In the genomic region with DNA sequence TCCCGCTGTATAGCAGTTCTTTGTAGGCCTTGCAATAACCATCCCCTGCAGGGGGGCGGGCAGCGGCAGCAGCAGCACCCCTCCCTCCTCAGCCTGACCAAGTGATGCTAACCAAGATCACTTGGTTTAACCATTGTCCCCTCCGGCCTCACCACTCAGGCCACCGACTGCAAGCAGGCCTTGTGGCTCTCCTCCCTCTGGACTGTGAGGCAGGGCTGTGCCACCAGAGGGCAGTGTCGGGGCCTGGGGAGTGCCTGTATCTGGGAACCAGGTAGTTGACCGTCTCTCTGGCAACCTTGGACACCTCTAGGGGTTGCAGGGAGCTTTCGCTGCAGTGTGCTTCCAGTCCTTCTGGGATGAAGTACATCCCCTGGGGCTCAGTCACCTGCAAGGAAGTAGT, we compare ENCODE assay signal across 8 mouse cellular contexts.
DNase-seq lines count a peak whose midpoint lies in the region; ATAC-seq and TF ChIP-seq lines count a peak whose summit lies in the region.

No protein-coding gene starts in this region.

- no peak overlapping the region for H3K27ac ChIP-seq in hindbrain, embryonic 14.5 days
- H3K27ac ChIP-seq in hindbrain, embryonic 13.5 days: no peak overlapping the region
- H3K27ac ChIP-seq in bone marrow macrophage, adult 2 months (ENCODE audit: insufficient read depth, low read depth, low read length): no peak overlapping the region
- no peak overlapping the region for H3K27ac ChIP-seq in embryonic facial prominence, embryonic 15.5 days (replicated peaks)
- no peak overlapping the region for H3K27ac ChIP-seq in intestine, embryonic 14.5 days (ENCODE audit: low read depth)
- no peak overlapping the region for H3K27ac ChIP-seq in limb, embryonic 10.5 days
- no peak overlapping the region for H3K27ac ChIP-seq in thymus, adult 2 months (ENCODE audit: control insufficient read depth, insufficient read depth, low read length)

- peak; percentile 75 for TF ChIP-seq CTCF in bone marrow macrophage, adult 2 months (IDR thresholded peaks at IDR 0.05; ENCODE audit: low read depth, low read length)
- TF ChIP-seq CTCF in thymus, adult 2 months (IDR thresholded peaks at IDR 0.05; ENCODE audit: borderline replicate concordance, control insufficient read depth, extremely low read depth, insufficient read depth, low read length, poor library complexity): peak; percentile 91

- ATAC-seq in hindbrain, embryonic 14.5 days (ENCODE audit: low FRiP score): no peak
- ATAC-seq in hindbrain, embryonic 13.5 days (ENCODE audit: low FRiP score): no peak
- peak; percentile 30; the same call in 1 of the 2 replicates for ATAC-seq in embryonic facial prominence, embryonic 15.5 days (ENCODE audit: insufficient number of reproducible peaks, low FRiP score, low TSS enrichment, low read depth)
- ATAC-seq in intestine, embryonic 14.5 days (replicated peaks; ENCODE audit: low FRiP score, low TSS enrichment, low read depth): peak; percentile 55; the same call in 1 of the 2 replicates

- no peak overlapping the region for H3K4me2 ChIP-seq in hindbrain, embryonic 14.5 days (replicated peaks)
- no peak overlapping the region for H3K4me2 ChIP-seq in hindbrain, embryonic 13.5 days
- H3K4me2 ChIP-seq in embryonic facial prominence, embryonic 15.5 days (replicated peaks): no peak overlapping the region
- no peak overlapping the region for H3K4me2 ChIP-seq in intestine, embryonic 14.5 days (ENCODE audit: low read length)

- H3K36me3 ChIP-seq in hindbrain, embryonic 14.5 days (replicated peaks; ENCODE audit: control insufficient read depth, insufficient read depth): no peaks in the 10 kb centered on the region
- H3K36me3 ChIP-seq in hindbrain, embryonic 13.5 days: no peaks in the 10 kb centered on the region
- H3K36me3 ChIP-seq in embryonic facial prominence, embryonic 15.5 days: no peaks in the 10 kb centered on the region
- H3K36me3 ChIP-seq in intestine, embryonic 14.5 days (ENCODE audit: control insufficient read depth, insufficient read depth, low read length): no peaks in the 10 kb centered on the region
- H3K36me3 ChIP-seq in limb, embryonic 10.5 days: no peaks in the 10 kb centered on the region
- H3K36me3 ChIP-seq in thymus, adult 2 months (ENCODE audit: control insufficient read depth, insufficient read depth, low read length): no peaks in the 10 kb centered on the region

- no peaks in the 10 kb centered on the region for H3K27me3 ChIP-seq in hindbrain, embryonic 14.5 days (ENCODE audit: control insufficient read depth, insufficient read depth, low read length)
- no peaks in the 10 kb centered on the region for H3K27me3 ChIP-seq in hindbrain, embryonic 13.5 days
- no peaks in the 10 kb centered on the region for H3K27me3 ChIP-seq in embryonic facial prominence, embryonic 15.5 days
- no peaks in the 10 kb centered on the region for H3K27me3 ChIP-seq in intestine, embryonic 14.5 days (replicated peaks; ENCODE audit: control insufficient read depth, insufficient read depth, low read length)
- no peaks in the 10 kb centered on the region for H3K27me3 ChIP-seq in limb, embryonic 10.5 days (ENCODE audit: low read depth, poor library complexity, severe bottlenecking)
- H3K27me3 ChIP-seq in thymus, adult 2 months (ENCODE audit: control insufficient read depth, insufficient read depth, low read length): no peaks in the 10 kb centered on the region

- H3K4me3 ChIP-seq in hindbrain, embryonic 14.5 days (replicated peaks; ENCODE audit: low read length): no peak overlapping the region
- H3K4me3 ChIP-seq in hindbrain, embryonic 13.5 days: no peak overlapping the region
- H3K4me3 ChIP-seq in bone marrow macrophage, adult 2 months (ENCODE audit: insufficient read depth, low read length): no peak overlapping the region
- H3K4me3 ChIP-seq in embryonic facial prominence, embryonic 15.5 days (replicated peaks): no peak overlapping the region
- no peak overlapping the region for H3K4me3 ChIP-seq in intestine, embryonic 14.5 days (ENCODE audit: low read depth, low read length)
- no peak overlapping the region for H3K4me3 ChIP-seq in limb, embryonic 10.5 days
- no peak overlapping the region for H3K4me3 ChIP-seq in thymus, adult 2 months (ENCODE audit: control insufficient read depth, insufficient read depth, low read length)

- 39% methylated on average over 8 of the region's 8 CpGs for WGBS in hindbrain, embryonic 14.5 days
- 34% methylated on average over 8 of the region's 8 CpGs for WGBS in hindbrain, embryonic 13.5 days
- WGBS in embryonic facial prominence, embryonic 15.5 days: 38% methylated on average over 8 of the region's 8 CpGs
- 46% methylated on average over 8 of the region's 8 CpGs for WGBS in intestine, embryonic 14.5 days
- WGBS in limb, embryonic 10.5 days: 30% methylated on average over 8 of the region's 8 CpGs
- 47% methylated on average over 8 of the region's 8 CpGs for WGBS in thymus, adult 2 months

- no peaks in the 10 kb centered on the region for H3K4me1 ChIP-seq in hindbrain, embryonic 14.5 days (replicated peaks; ENCODE audit: control insufficient read depth, insufficient read depth, low read length)
- no peaks in the 10 kb centered on the region for H3K4me1 ChIP-seq in hindbrain, embryonic 13.5 days (replicated peaks)
- H3K4me1 ChIP-seq in bone marrow macrophage, adult 2 months (ENCODE audit: control insufficient read depth, insufficient read depth, low read length): peaks cover 14% of the 10 kb centered on the region
- H3K4me1 ChIP-seq in embryonic facial prominence, embryonic 15.5 days: peaks cover under 1% of the 10 kb centered on the region; the same call in 1 of the 2 replicates
- H3K4me1 ChIP-seq in intestine, embryonic 14.5 days (replicated peaks; ENCODE audit: control insufficient read depth, insufficient read depth, low read length): no peaks in the 10 kb centered on the region
- H3K4me1 ChIP-seq in limb, embryonic 10.5 days: peaks cover 9% of the 10 kb centered on the region
- H3K4me1 ChIP-seq in thymus, adult 2 months (replicated peaks; ENCODE audit: control insufficient read depth, insufficient read depth, low read length): peaks cover 9% of the 10 kb centered on the region; the same call in 1 of the 2 replicates

- H3K9me3 ChIP-seq in hindbrain, embryonic 14.5 days (ENCODE audit: control insufficient read depth, low read length): no peaks in the 10 kb centered on the region
- no peaks in the 10 kb centered on the region for H3K9me3 ChIP-seq in hindbrain, embryonic 13.5 days
- H3K9me3 ChIP-seq in embryonic facial prominence, embryonic 15.5 days (replicated peaks): no peaks in the 10 kb centered on the region
- H3K9me3 ChIP-seq in intestine, embryonic 14.5 days (ENCODE audit: control insufficient read depth, low read length): no peaks in the 10 kb centered on the region
- no peaks in the 10 kb centered on the region for H3K9me3 ChIP-seq in limb, embryonic 10.5 days (replicated peaks)

- no peak for TF ChIP-seq POLR2A in bone marrow macrophage, adult 2 months (IDR thresholded peaks at IDR 0.05; ENCODE audit: borderline replicate concordance, low read depth, low read length)
- TF ChIP-seq POLR2A in thymus, adult 2 months (IDR thresholded peaks at IDR 0.05; ENCODE audit: control insufficient read depth, extremely low read depth, insufficient read depth, low read length, poor library complexity): no peak

- peak; percentile 52 for DNase-seq in hindbrain, embryonic 14.5 days (ENCODE audit: low spot score)
- peak; percentile 95 for DNase-seq in intestine, embryonic 14.5 days (ENCODE audit: low spot score)
- peak; percentile 90 for DNase-seq in limb, embryonic 10.5 days (ENCODE audit: low spot score)
- peak; percentile 26 for DNase-seq in ovary, adult 18-20 months (ENCODE audit: low spot score)
- peak; percentile 77 for DNase-seq in thymus, adult 2 months

- H3K9ac ChIP-seq in hindbrain, embryonic 14.5 days: no peak overlapping the region
- no peak overlapping the region for H3K9ac ChIP-seq in hindbrain, embryonic 13.5 days
- H3K9ac ChIP-seq in embryonic facial prominence, embryonic 15.5 days: no peak overlapping the region
- no peak overlapping the region for H3K9ac ChIP-seq in intestine, embryonic 14.5 days (ENCODE audit: low read length)

Comparison
In these comparisons a context has a peak if more than half of its experiments do, and no peak if none do; other contexts are left out.
1. ATAC-seq: peak in embryonic facial prominence, embryonic 15.5 days (single experiment) and intestine, embryonic 14.5 days (single experiment); none in hindbrain, embryonic 14.5 days (single experiment) and hindbrain, embryonic 13.5 days (single experiment).
2. DNase-seq: peak in every context shown above with its lines; median percentile 95 in intestine, embryonic 14.5 days; 90 in limb, embryonic 10.5 days; 77 in thymus, adult 2 months; 52 in hindbrain, embryonic 14.5 days; 26 in ovary, adult 18-20 months.